Mouse (Mus musculus) erythroblast, embryonic 14.5 days (primary cell): ENCODE data around the gene 4930402H24Rik.

ENCODE experiments used
- GATA1 ChIP-seq: IDR thresholded peaks from 2 replicates; pipeline ENCODE4 v1.6.1; 2012; ENCODE audit warnings: low read length, inconsistent platforms, mixed read lengths
- TAL1 ChIP-seq: IDR thresholded peaks from 3 replicates; pipeline ENCODE4 v1.6.1; 2012; ENCODE audit warnings: low read length, inconsistent platforms, mixed read lengths

DNA sequence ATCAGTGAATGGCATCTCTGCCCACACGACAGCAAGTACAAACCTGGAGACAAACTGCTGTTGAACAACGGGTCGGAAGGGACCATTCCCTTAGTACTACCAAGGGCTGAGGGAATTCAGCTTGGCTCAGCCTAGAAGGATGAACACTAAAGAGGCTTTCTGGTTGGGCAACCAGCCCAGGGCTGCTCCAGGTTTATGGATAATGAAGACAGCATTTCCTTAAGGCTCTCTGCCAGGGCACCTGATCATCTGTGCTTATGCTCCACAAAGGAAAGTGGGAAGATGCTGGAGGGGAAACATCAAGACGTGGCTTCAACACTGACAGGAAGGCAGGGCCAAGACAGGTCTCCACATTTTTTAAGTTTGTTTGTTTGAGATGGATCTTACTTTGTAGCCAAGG, 181.8 kb downstream of the 4930402H24Rik start:
- no peak for TF ChIP-seq GATA1
- no peak for TF ChIP-seq TAL1
